In the genomic region with DNA sequence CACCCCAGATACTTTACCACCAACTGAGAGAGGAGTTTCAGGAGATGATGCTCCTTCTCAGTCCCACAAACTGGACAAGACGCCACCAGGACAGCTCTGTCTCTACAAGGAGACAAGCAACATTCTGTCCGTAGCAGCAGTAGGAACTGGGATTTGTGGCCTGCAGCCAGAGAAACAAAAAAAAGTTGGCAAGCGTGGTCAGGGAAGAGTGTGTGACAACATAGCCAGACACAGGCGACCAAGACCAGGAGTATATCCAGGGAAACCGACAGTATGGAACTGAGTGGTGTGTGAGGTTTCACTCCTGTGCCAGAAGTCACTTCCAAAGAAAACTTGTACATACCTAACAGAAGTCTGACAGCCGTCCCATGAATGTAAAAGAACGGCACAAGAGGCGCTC, we compare ENCODE assay signal across 8 mouse cellular contexts. TPM values are rescaled to one million over a fixed set of nuclear protein-coding genes. Genes with fewer than 3 reads are reported as not detected.
DNase-seq lines count a peak whose midpoint lies in the region; ATAC-seq lines count a peak whose summit lies in the region.
"Had no signal": no experiment of that assay in that cellular context is flagged by ENCODE, and none has a peak within 500 bp of the region (broad histone marks: within the 10 kb centered on the region; RNA-seq: fewer than 3 reads in every experiment).

No protein-coding gene starts in this region.

- H3K4me2 ChIP-seq in hindbrain, embryonic 14.5 days (replicated peaks), result no peak overlapping the region
- no peak overlapping the region for H3K4me2 ChIP-seq in hindbrain, embryonic 12.5 days (replicated peaks)
- H3K4me2 ChIP-seq: limb, embryonic 12.5 days had no signal

- no peaks in the 10 kb centered on the region for H3K27me3 ChIP-seq in hindbrain, embryonic 14.5 days (ENCODE audit: control insufficient read depth, insufficient read depth, low read length)
- H3K27me3 ChIP-seq in hindbrain, embryonic 12.5 days, result no peaks in the 10 kb centered on the region
- H3K27me3 ChIP-seq: limb, embryonic 12.5 days had no signal

- no peaks in the 10 kb centered on the region for H3K9me3 ChIP-seq in hindbrain, embryonic 14.5 days (ENCODE audit: control insufficient read depth, low read length)
- 0 out of 2 replicates have a peak, but pooled peaks cover 5% of the 10 kb centered on the region for H3K9me3 ChIP-seq in hindbrain, embryonic 12.5 days (replicated peaks)
- H3K9me3 ChIP-seq: limb, embryonic 12.5 days had no signal

- H3K36me3 ChIP-seq in hindbrain, embryonic 14.5 days (replicated peaks; ENCODE audit: control insufficient read depth, insufficient read depth), result peaks cover 11% of the 10 kb centered on the region; the same call in 1 of the 2 replicates
- peaks cover 26% of the 10 kb centered on the region; the same call in 1 of the 2 replicates for H3K36me3 ChIP-seq in hindbrain, embryonic 12.5 days

- WGBS in hindbrain, embryonic 14.5 days, result 72% methylated on average over 8 of the region's 8 CpGs
- WGBS in hindbrain, embryonic 12.5 days, result 84% methylated on average over 8 of the region's 8 CpGs

- peak; percentile 53 for DNase-seq in hindbrain, embryonic 14.5 days (ENCODE audit: low spot score)
- DNase-seq in adipocyte (ENCODE audit: low spot score), result peak; percentile 50
- peak; percentile 24 to 33 for DNase-seq in gastrocnemius, adult 8-10 months (ENCODE audit: low spot score in 2 of 2)
- DNase-seq in lung, adult 18-20 months, result peak; percentile 29 to 43
- DNase-seq in embryo, embryonic 11 days, result no peak
- no peak for DNase-seq in urinary bladder, postnatal 14 days (ENCODE audit: low spot score)

- H3K4me1 ChIP-seq in hindbrain, embryonic 14.5 days (replicated peaks; ENCODE audit: control insufficient read depth, insufficient read depth, low read length), result no peaks in the 10 kb centered on the region
- no peaks in the 10 kb centered on the region for H3K4me1 ChIP-seq in hindbrain, embryonic 12.5 days
- H3K4me1 ChIP-seq: limb, embryonic 12.5 days had no signal

- H3K9ac ChIP-seq in hindbrain, embryonic 14.5 days, result no peak overlapping the region
- no peak overlapping the region for H3K9ac ChIP-seq in hindbrain, embryonic 12.5 days
- H3K9ac ChIP-seq: limb, embryonic 12.5 days had no signal

- H3K4me3 ChIP-seq in hindbrain, embryonic 14.5 days (replicated peaks; ENCODE audit: low read length), result no peak overlapping the region
- H3K4me3 ChIP-seq in hindbrain, embryonic 12.5 days, result no peak overlapping the region
- H3K4me3 ChIP-seq: limb, embryonic 12.5 days had no signal

- H3K27ac ChIP-seq in hindbrain, embryonic 14.5 days, result no peak overlapping the region
- no peak overlapping the region for H3K27ac ChIP-seq in hindbrain, embryonic 12.5 days
- H3K27ac ChIP-seq: limb, embryonic 12.5 days had no signal

- no peak for ATAC-seq in hindbrain, embryonic 14.5 days (ENCODE audit: low FRiP score)
- no peak for ATAC-seq in hindbrain, embryonic 12.5 days (ENCODE audit: low FRiP score)

RNA-seq across cellular contexts. Expression of gene Panx1, which starts 14.5 kb away (rescaled TPM):
- polyA plus RNA-seq in hindbrain, embryonic 14.5 days (2014; fragmentation: Nextera tagmentation; extraction: Ambion mirVana), result 197 and 225 TPM in 2 replicates
- 104 and 114 TPM in 2 replicates for polyA plus RNA-seq in hindbrain, embryonic 12.5 days (2016; fragmentation: Nextera tagmentation; extraction: Ambion mirVana)
- 10 to 100 TPM; 26.9 to 36.7 (median 27.8) TPM for total RNA-seq in gastrocnemius, adult 8-10 months (2022)

Comparison
In these comparisons a context has a peak if more than half of its experiments do, and no peak if none do; other contexts are left out.
1. DNase-seq: peak in hindbrain, embryonic 14.5 days (single experiment), adipocyte (single experiment), gastrocnemius, adult 8-10 months (2 of 2) and lung, adult 18-20 months (2 of 2); none in embryo, embryonic 11 days (single experiment) and urinary bladder, postnatal 14 days (single experiment).